Mouse (Mus musculus) liver, adult 2 months (tissue): ENCODE results near the gene Sfrp2.

Experiments
- CTCF ChIP-seq: fragments of 200-500 bp; IDR thresholded peaks from 2 replicates; pipeline ENCODE4 v1.5.1; 2011; ENCODE audit warnings: low read depth, low read length, control low read depth
- POLR2A ChIP-seq: fragments of 200-500 bp; IDR thresholded peaks from 2 replicates; pipeline ENCODE4 v1.6.1; 2011; ENCODE audit warnings: low read length, control low read depth; ENCODE audit not compliant: insufficient read depth; ENCODE audit errors: extremely low read depth

GRCm38 (mm10) chr3:83755666-83756065, 10.5 kb upstream of the Sfrp2 start:
- TF ChIP-seq CTCF (no peak), POLR2A (no peak)
